Comparison of ENCODE assay signal across 24 mouse cellular contexts in the genomic region with DNA sequence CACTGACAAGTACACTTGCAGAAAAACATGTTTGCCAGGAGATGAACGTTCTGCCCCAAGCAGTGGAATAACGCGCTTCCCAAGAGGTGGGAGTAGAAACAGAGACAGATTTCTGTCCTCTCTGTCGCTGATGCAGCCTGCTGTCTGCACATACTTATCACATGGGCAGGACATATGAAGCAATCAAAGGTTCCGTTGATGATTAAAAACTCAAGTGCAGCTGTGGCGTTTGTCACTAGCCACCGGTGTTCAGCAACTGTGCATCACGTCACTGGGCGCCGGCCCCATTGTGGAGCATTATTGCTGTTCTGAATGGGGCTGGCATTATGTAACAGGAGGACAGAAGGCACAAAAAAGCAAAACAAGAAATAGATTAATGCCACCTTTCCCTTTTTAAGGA. TPM values are rescaled to one million over a fixed set of nuclear protein-coding genes. Genes with fewer than 3 reads are reported as not detected.
DNase-seq lines count a peak whose midpoint lies in the region; ATAC-seq lines count a peak whose summit lies in the region.
"Had no signal": no experiment of that assay in that cellular context is flagged by ENCODE, and none has a peak within 500 bp of the region (broad histone marks: within the 10 kb centered on the region; RNA-seq: fewer than 3 reads in every experiment).

No protein-coding gene starts in this region.

- H3K27me3 ChIP-seq in forebrain, embryonic 14.5 days (replicated peaks; ENCODE audit: control insufficient read depth, insufficient read depth, low read length), result no peaks in the 10 kb centered on the region
- no peaks in the 10 kb centered on the region for H3K27me3 ChIP-seq in forebrain, embryonic 13.5 days
- 0 out of 2 replicates have a peak, but pooled peaks cover 6% of the 10 kb centered on the region for H3K27me3 ChIP-seq in hindbrain, embryonic 13.5 days
- H3K27me3 ChIP-seq: Patski had no signal

- WGBS in forebrain, embryonic 14.5 days, result 47% methylated on average over 10 of the region's 10 CpGs
- 53% methylated on average over 10 of the region's 10 CpGs for WGBS in forebrain, embryonic 13.5 days
- WGBS in hindbrain, embryonic 13.5 days, result 57% methylated on average over 10 of the region's 10 CpGs

- H3K4me1 ChIP-seq in forebrain, embryonic 14.5 days (ENCODE audit: control insufficient read depth, insufficient read depth, low read length), result peaks cover 6% of the 10 kb centered on the region; the same call in 1 of the 2 replicates
- peaks cover 14% of the 10 kb centered on the region for H3K4me1 ChIP-seq in forebrain, embryonic 13.5 days
- H3K4me1 ChIP-seq in hindbrain, embryonic 13.5 days (replicated peaks), result peaks cover 16% of the 10 kb centered on the region
- H3K4me1 ChIP-seq: liver, embryonic 15.5 days had no signal

- no peak overlapping the region for H3K27ac ChIP-seq in forebrain, embryonic 14.5 days (ENCODE audit: low read depth, low read length)
- H3K27ac ChIP-seq in forebrain, embryonic 13.5 days, result no peak overlapping the region
- no peak overlapping the region for H3K27ac ChIP-seq in hindbrain, embryonic 13.5 days
- H3K27ac ChIP-seq: forebrain, embryonic 10.5 days; heart, adult 2 months; hindbrain, embryonic 10.5 days; kidney, postnatal 0 days; liver, embryonic 15.5 days; macrophage; midbrain, embryonic 12.5 days had no signal

- DNase-seq in forebrain, embryonic 14.5 days (ENCODE audit: low spot score), result peak; percentile 40
- DNase-seq in heart, postnatal 4 days, result peak; percentile 40
- no peak for DNase-seq in heart, adult 18-20 months
- peak; percentile 38 for DNase-seq in lung, postnatal 25 days (ENCODE audit: low spot score)
- no peak for DNase-seq in lung, postnatal 14 days
- no peak for DNase-seq in left cerebral cortex, adult 11 months (ENCODE audit: low spot score)
- DNase-seq: adrenal gland, postnatal 25 days; cerebellum, adult 18-20 months; cerebellum, postnatal 25 days; embryo, embryonic 11 days; gastrocnemius, postnatal 10 days; heart, adult 2 months; kidney, adult 11 months; retina, postnatal 1 day had no signal

- H3K9ac ChIP-seq in forebrain, embryonic 14.5 days (ENCODE audit: low read length), result no peak overlapping the region
- H3K9ac ChIP-seq in forebrain, embryonic 13.5 days, result no peak overlapping the region
- H3K9ac ChIP-seq in hindbrain, embryonic 13.5 days, result no peak overlapping the region
- H3K9ac ChIP-seq: liver, embryonic 15.5 days; midbrain, embryonic 12.5 days had no signal

- ATAC-seq in forebrain, embryonic 14.5 days, result no peak
- ATAC-seq in forebrain, embryonic 13.5 days, result no peak
- no peak for ATAC-seq in hindbrain, embryonic 13.5 days (ENCODE audit: low FRiP score)
- ATAC-seq: CD4-positive, CD25-positive, alpha-beta regulatory T cell, adult 4 months; Patski had no signal

- no peak overlapping the region for H3K4me3 ChIP-seq in forebrain, embryonic 14.5 days (ENCODE audit: low read depth, low read length)
- no peak overlapping the region for H3K4me3 ChIP-seq in forebrain, embryonic 13.5 days
- H3K4me3 ChIP-seq in hindbrain, embryonic 13.5 days, result no peak overlapping the region
- H3K4me3 ChIP-seq: forebrain, embryonic 10.5 days; heart, adult 2 months; hindbrain, embryonic 10.5 days; liver, embryonic 15.5 days; midbrain, embryonic 12.5 days had no signal

- no peaks in the 10 kb centered on the region for H3K9me3 ChIP-seq in forebrain, embryonic 14.5 days (replicated peaks; ENCODE audit: control insufficient read depth, low read length)
- no peaks in the 10 kb centered on the region for H3K9me3 ChIP-seq in forebrain, embryonic 13.5 days (replicated peaks)
- H3K9me3 ChIP-seq in hindbrain, embryonic 13.5 days, result no peaks in the 10 kb centered on the region
- H3K9me3 ChIP-seq: forebrain, embryonic 10.5 days; hindbrain, embryonic 10.5 days; liver, embryonic 15.5 days; midbrain, embryonic 12.5 days had no signal

- H3K4me2 ChIP-seq in forebrain, embryonic 14.5 days (ENCODE audit: low read length), result no peak overlapping the region
- no peak overlapping the region for H3K4me2 ChIP-seq in forebrain, embryonic 13.5 days
- H3K4me2 ChIP-seq in hindbrain, embryonic 13.5 days, result no peak overlapping the region
- H3K4me2 ChIP-seq: liver, embryonic 15.5 days; midbrain, embryonic 12.5 days had no signal

- no peaks in the 10 kb centered on the region for H3K36me3 ChIP-seq in forebrain, embryonic 14.5 days (ENCODE audit: control insufficient read depth, insufficient read depth, low read length)
- H3K36me3 ChIP-seq in forebrain, embryonic 13.5 days (ENCODE audit: poor library complexity, severe bottlenecking), result no peaks in the 10 kb centered on the region
- no peaks in the 10 kb centered on the region for H3K36me3 ChIP-seq in hindbrain, embryonic 13.5 days
- H3K36me3 ChIP-seq: forebrain, embryonic 10.5 days; hindbrain, embryonic 10.5 days; liver, embryonic 15.5 days; midbrain, embryonic 12.5 days had no signal

RNA-seq across cellular contexts. Expression of gene Rasl11b, which starts 12.0 kb away (rescaled TPM):
- polyA plus RNA-seq in forebrain, embryonic 14.5 days (2014; fragmentation: Nextera tagmentation; extraction: Ambion mirVana), result 26.6 and 27.4 TPM in 2 replicates
- 23.0 TPM in 2 replicates for polyA plus RNA-seq in forebrain, embryonic 13.5 days (2015; fragmentation: Nextera tagmentation; extraction: Ambion mirVana)
- total RNA-seq in heart, postnatal 4 days (2021), result 10 to 100 TPM; 71.9 to 73.4 TPM
- total RNA-seq in heart, adult 18-20 months (2021), result 10 to 100 TPM; 28.0 to 31.6 TPM
- 20.3 and 23.3 TPM in 2 replicates for polyA plus RNA-seq in hindbrain, embryonic 13.5 days (2015; fragmentation: Nextera tagmentation; extraction: Ambion mirVana)
- polyA plus RNA-seq: macrophage had no signal

Comparison
In these comparisons a context has a peak if more than half of its experiments do, and no peak if none do; other contexts are left out.
1. DNase-seq: peak in forebrain, embryonic 14.5 days (single experiment), heart, postnatal 4 days (single experiment) and lung, postnatal 25 days (single experiment); none in heart, adult 18-20 months (0 of 2), lung, postnatal 14 days (single experiment) and left cerebral cortex, adult 11 months (single experiment).